Mouse (Mus musculus): ENCODE measurements around the gene Larp1b.

DNA sequence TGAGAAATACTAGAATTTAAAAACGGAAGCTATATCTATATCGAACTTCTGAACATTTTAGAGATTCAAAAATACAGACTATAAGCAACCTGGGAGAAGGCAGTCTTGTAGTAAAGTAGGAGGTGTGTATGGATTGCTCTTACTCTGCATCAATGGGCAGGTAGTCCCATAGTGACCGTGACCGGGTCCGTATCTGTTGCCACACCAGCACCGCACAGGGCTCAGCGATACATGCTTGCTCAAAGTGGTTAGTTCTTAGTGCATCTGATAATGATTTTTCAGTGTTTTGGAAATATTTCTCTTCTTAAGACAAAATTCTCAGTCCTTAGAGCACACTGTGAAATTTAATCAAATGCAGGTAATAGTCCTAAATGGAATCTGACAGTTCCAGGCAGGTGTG is 62.8 kb downstream of the Larp1b start:
- TF ChIP-seq CTCF (IDR thresholded peaks at IDR 0.05; ENCODE audit: control insufficient read depth, insufficient read depth, insufficient read length) (no peak), CEBPB (IDR thresholded peaks at IDR 0.05; ENCODE audit: low read depth) (no peak), FOSL1 (IDR thresholded peaks at IDR 0.05; ENCODE audit: insufficient read depth, low read length, poor library complexity, severe bottlenecking) (no peak), MYOD1 (IDR thresholded peaks at IDR 0.05; ENCODE audit: control insufficient read depth, insufficient read length, low read depth) (no peak)

Data from C2C12 (cell line).